Mouse (Mus musculus) frontal cortex, adult (tissue): ENCODE results near the gene Myh2.

ENCODE experiments used
- ATAC-seq: cut with Nextera tagmentation; 2 replicates; pipeline ENCODE4 v1.9.2; 2017; ENCODE audit warnings: mild to moderate bottlenecking, moderate library complexity, mixed read lengths; ENCODE audit not compliant: low TSS enrichment

Gene Myh2

GRCm38 (mm10) chr11:67170727-67171126 lies at the start of gene Myh2:
Myh2 (plus strand) TSS chr11:67171027.
- ATAC-seq = no peak

GRCm38 (mm10) chr11:67124943-67125342 lies 45.9 kb upstream of the Myh2 start:
- ATAC-seq = peak; percentile 64

- ATAC-seq = peak; percentile 98
Measured at GRCm38 (mm10) chr11:67125361-67125760, 45.5 kb upstream of the Myh2 start.

GRCm38 (mm10) chr11:67133526-67133925 lies 37.3 kb upstream of the Myh2 start:
- no peak for ATAC-seq

- ATAC-seq = no peak
Measured at GRCm38 (mm10) chr11:67134654-67135053, 36.2 kb upstream of the Myh2 start.

- ATAC-seq = no peak
Measured at GRCm38 (mm10) chr11:67135532-67135931, 35.3 kb upstream of the Myh2 start.

- ATAC-seq = no peak
Measured at GRCm38 (mm10) chr11:67139556-67139955, 31.3 kb upstream of the Myh2 start.

GRCm38 (mm10) chr11:67140175-67140574 lies 30.7 kb upstream of the Myh2 start:
- peak; percentile 57; the same call in 1 of the 2 replicates for ATAC-seq

- ATAC-seq = no peak
Measured at GRCm38 (mm10) chr11:67141031-67141430, 29.8 kb upstream of the Myh2 start.

- ATAC-seq = no peak
Measured at GRCm38 (mm10) chr11:67142047-67142446, 28.8 kb upstream of the Myh2 start.

- ATAC-seq = no peak
Measured at GRCm38 (mm10) chr11:67143065-67143464, 27.8 kb upstream of the Myh2 start.

GRCm38 (mm10) chr11:67143863-67144498 lies 26.8 kb upstream of the Myh2 start:
- ATAC-seq = no peak

- no peak for ATAC-seq
Measured at GRCm38 (mm10) chr11:67144559-67145265, 26.1 kb upstream of the Myh2 start.

- no peak for ATAC-seq
Measured at GRCm38 (mm10) chr11:67145482-67146408, 25.1 kb upstream of the Myh2 start.

- no peak for ATAC-seq
Measured at GRCm38 (mm10) chr11:67146409-67147282, 24.2 kb upstream of the Myh2 start.

GRCm38 (mm10) chr11:67147283-67147921 lies 23.4 kb upstream of the Myh2 start:
- ATAC-seq = no peak

- no peak for ATAC-seq
Measured at GRCm38 (mm10) chr11:67148286-67149012, 22.4 kb upstream of the Myh2 start.

- no peak for ATAC-seq
Measured at GRCm38 (mm10) chr11:67150237-67150636, 20.6 kb upstream of the Myh2 start.

GRCm38 (mm10) chr11:67151159-67151558 lies 19.7 kb upstream of the Myh2 start:
- no peak for ATAC-seq
